Mouse (Mus musculus): ENCODE results near the gene Ankle1. TPM values are rescaled to one million over a fixed set of nuclear protein-coding genes. Genes with fewer than 3 reads are reported as not detected.

Ankle1 gene
- total RNA-seq, 2 experiments from 2014 or later = 6.0 to 7.1 TPM

DNA sequence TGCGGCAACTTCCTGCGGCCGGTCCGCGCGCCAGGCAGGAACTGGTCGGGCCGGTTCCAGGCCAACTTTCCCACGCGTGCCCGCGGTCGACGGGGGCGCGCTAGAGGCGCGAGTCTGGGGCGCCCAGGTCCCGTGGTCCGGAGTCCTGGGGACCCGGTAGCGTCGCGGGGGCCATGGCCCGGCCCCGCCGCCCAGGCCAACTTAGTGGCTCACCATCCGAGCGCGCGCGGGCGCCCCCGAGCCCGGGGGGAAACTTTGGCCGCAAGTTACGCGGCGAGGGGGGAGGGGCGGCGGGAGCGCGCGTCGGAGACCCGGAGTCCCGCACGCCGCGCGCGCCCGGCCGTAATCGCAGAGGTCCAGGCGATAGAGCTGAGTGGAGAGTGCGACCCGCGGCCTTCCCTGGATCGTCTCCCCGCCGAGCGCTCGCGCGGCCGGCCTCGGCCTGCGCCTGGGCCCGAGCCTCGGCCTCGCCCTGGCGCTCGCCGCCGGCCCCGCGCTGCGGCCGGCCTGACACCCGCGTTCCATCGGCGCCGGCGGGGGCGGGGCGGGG is 24.3 kb upstream of the Ankle1 start, which contains the start of gene Nr2f6:
Gene Nr2f6 (minus strand): TSS at position 540 of the 550 bp plus-strand sequence.
- peak in 1 of 2 experiments; percentile 80 for DNase-seq (ENCODE audit: low spot score in 2 of 2)

DNA sequence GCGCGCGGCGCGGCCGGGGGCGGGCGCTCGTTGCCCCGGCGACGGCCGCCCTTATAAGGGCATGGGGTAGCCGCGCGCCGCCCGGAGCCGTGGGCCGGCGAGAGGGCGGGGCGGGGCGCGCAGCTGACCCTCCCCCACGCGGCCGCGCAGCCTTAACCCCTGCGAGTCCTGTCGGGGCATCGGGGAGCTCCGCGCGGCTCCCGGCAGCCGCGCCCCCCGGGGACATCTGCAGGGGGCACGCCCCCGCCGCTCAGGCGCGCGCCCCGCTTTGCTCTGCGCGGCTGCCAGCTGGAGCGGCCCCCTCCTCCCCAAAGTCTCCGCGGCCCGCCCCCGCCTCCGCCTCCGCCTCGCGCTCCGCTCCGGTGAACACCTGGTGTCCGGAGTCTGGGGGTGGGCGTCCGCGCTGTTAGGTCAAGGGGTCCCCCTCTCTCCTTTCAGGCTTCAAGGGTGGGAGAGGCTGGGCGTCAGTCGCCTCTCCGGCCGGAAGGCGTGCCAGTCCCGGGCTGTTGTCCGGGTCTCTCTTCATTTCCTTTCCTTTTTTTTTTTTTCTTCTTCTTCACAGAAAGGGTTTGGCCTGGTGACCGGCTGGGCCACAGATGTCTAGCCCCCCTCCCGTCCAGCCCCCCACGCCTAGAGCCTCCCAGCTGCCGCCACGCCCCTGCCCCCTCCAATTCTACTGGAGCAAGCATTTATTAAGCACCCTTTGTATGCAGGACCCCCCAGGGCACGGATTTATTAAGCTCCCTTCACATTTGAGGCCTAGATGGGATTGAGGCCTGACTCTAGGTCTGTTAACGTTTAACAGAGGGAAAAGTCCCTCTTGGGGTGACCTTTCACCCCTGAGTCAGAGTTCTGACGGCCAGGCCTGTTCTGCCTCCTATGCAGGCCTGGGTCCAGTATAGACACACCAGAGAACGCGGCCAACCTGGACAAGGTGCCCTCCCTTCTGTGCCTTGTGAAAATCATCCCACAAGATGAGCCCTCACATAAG is 23.5 kb upstream of the Ankle1 start:
- DNase-seq (ENCODE audit: low spot score in 2 of 2) = peak; percentile 85 to 90

DNA sequence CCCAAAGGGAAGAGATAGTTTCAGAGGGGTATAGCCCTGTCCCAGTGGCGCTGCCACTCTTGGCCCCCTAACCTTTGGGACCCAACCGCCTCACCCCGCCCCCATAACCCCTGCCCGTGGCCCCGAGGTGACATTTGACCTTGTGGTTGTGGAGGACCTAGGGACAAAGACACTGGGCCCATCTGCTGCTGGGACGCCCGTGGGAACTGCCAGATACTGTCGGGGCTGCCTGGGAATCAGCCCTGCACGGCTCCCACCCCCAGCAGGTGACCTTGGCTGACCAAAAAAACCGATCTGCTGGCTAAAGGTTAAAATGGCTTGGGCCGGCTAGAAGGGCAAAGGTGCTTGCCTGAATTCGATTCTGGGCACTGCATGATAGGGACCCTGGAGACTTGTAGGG is 22.4 kb upstream of the Ankle1 start:
- DNase-seq (ENCODE audit: low spot score in 2 of 2) = no peak

DNA sequence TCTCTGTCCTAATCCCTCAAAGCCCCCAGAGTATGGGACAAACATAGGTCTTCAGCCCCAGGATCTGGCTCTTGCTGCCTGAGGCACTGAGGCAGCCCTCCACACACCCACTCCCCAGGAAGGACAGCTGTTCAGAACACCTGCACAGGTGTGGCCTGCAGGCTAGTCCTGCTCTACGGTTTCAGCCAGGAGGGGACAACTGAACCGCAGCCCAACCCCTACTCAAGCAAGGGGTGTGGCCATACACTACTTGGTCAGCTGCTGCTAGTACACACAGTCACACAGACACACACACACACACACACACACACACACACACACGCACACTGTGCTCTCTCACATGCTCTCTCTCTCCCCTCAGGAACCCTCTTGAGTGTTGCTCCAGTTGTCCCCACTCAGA is 21.9 kb upstream of the Ankle1 start:
- DNase-seq (ENCODE audit: low spot score in 2 of 2) = no peak

DNA sequence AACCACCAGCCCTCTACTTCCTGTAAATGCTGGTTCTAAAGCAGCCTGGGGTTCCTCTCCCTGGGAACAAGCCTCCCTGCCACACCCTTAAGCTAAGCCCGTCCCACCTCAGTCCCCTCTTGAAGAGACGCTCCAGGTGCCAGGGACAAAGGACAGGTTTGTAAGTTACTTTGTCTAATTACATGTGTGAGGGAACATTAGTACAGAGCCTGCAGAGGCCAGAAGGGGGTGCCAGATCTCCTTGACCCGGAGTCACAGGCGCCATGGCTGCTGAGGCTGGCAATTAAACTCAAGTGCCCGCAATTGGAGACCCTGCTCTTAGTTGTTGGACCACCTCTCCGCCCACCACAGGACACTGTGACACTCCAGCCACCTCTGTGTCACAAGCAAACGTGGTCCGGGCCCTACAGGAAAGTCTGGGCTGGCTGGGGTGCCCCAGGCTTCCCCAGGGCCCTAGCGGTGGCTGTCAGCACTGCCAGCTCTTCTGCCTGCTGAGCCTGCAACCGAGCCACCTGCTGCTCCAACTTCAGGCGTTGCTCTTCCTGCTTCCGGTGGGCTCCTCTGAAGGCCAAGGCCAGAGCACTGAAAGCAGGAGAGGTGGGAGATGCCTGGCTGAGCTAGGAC is 20.5 kb upstream of the Ankle1 start:
- no peak for DNase-seq (ENCODE audit: low spot score in 2 of 2)

DNA sequence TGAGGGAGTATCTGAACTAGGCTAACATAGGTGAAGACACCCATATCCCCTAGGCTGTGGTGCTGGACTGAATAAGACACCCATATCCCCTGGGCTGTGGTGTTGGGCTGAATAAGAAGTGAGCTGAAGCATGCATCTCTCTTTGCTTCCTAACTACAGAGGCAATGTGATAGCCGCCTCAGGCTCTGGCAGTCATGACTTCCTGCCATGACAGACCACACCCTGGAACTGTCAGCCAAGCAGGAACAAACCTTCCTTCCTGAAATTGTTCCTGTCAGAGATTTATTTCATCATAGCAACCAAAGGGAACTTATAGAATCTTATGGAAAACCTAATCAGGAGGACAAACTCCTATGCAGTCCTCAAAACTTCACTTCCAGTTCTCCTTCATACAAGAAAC is 17.5 kb upstream of the Ankle1 start:
- DNase-seq (ENCODE audit: low spot score in 2 of 2) = no peak

DNA sequence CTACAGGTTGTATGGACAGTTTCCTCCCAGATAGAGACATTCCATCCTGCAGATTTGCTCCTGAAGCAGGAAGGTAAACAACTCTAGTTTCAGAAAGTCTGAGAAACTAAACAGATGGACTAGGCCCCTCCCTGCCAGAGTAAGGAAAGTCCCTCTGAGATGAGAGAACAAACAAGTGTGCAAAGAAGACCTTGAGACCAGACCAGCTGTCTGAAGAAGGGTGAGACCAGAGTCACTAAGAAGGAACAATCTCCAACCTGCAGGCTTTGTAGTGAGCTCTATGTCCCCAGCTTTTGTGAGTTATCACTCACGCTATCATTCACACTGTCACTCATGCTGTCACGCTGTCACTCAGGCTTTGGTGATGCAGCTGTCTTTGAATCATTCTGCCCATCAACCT is 14.1 kb upstream of the Ankle1 start:
- DNase-seq (ENCODE audit: low spot score in 2 of 2) = no peak

DNA sequence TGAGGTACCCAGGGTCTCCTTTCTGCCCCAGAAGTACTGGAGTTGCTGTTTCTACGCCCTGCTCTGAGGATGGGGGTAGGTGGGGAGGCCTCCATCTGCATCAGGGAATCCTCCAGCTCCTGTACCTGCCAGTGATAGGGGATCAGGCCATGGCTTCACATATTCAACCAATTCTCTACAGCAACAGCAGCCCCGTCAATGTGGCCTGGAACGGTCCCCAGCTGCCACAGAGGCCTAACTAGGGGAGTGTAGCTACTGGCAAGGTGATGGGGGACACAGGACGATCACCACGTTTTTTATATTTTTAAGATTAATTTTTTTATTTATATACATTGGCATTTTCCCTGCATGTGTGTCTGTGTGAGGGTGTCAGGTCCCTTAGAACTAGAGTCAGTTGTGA is 13.4 kb upstream of the Ankle1 start:
- DNase-seq (ENCODE audit: low spot score in 2 of 2) = no peak

DNA sequence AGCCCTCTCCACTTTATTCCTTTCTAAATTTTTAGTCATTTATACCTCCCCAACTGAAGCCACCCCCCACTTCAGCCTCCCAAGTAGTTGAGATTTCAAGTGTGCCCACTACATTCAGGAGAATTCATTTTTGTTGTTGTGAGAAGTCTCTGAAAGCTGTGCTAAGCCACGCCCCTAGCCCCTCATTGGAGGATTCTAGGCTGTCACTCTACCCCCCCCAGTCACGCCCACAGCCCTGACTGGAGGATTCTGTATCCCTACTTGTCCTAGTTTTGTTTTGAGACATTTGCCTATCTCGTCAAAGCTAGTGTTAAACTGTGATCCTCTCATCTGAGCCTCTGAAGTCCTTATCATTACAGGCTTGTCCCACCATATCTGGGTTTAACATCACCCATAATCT is 12.9 kb upstream of the Ankle1 start:
- DNase-seq (ENCODE audit: low spot score in 2 of 2) = no peak

DNA sequence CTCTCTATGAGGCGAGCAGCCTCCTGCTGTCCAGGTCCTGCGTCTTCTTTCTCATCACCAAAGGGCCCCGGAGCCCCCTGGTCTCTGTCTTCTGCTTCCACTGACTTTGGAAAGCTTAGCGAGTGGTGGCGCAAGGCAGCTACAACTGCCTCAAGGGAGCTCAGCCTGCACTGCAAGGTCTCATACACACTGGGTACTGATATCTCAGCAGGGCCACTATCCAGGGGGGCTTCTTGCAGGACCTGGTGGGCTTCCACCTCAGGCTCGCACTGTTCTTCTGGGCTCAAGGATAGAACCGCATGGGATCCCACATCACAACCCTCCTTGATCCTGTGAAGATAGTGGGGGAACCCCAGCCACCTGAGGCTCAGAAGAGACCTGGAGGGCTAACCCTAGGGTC is 11.3 kb upstream of the Ankle1 start:
- peak in 1 of 2 experiments; percentile 15 for DNase-seq (ENCODE audit: low spot score in 2 of 2)

DNA sequence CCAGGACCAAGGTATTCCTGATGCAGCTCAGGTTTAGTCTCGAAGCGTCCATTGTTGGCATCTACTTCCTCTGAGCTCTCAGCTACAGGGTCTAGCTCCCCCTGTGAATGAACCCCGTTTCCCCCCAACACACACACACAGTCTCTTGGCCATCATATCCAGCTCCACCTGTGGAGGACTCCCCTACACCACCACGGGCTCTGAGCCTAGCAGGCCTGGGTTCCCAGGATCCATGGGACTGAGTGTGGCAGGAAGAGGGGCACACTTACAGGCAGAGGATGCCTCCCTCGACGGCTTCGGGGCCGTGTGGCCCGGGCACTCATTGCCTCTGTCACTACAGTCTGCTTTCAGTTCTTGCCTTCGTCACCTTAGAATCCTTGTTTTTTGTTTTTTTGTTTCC is 10.7 kb upstream of the Ankle1 start:
- peak in 1 of 2 experiments; percentile 16 for DNase-seq (ENCODE audit: low spot score in 2 of 2)

DNA sequence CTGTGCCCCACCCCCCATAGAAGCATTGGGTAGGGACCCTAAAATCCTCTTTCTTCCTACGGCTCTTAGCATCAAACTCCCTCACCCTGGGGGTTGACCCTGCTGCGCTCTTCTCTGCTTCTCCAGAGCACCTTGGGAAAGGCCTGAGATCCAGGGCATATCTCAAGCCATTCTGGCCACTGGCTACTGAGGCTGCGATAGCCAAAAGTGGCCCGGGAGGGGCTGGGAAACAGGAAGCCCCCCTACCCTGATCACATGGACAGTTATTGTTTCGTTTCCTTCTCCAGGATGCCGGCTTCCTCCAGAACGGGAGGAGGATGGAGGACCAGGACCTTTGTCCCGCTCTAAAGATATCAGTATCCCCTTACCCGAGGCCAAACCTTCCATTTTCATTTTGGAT is 10.2 kb upstream of the Ankle1 start, which contains the start of gene Ushbp1:
Gene Ushbp1 (minus strand): TSS at position 174 of the 400 bp plus-strand sequence.
- peak; percentile 11 to 14 for DNase-seq (ENCODE audit: low spot score in 2 of 2)

DNA sequence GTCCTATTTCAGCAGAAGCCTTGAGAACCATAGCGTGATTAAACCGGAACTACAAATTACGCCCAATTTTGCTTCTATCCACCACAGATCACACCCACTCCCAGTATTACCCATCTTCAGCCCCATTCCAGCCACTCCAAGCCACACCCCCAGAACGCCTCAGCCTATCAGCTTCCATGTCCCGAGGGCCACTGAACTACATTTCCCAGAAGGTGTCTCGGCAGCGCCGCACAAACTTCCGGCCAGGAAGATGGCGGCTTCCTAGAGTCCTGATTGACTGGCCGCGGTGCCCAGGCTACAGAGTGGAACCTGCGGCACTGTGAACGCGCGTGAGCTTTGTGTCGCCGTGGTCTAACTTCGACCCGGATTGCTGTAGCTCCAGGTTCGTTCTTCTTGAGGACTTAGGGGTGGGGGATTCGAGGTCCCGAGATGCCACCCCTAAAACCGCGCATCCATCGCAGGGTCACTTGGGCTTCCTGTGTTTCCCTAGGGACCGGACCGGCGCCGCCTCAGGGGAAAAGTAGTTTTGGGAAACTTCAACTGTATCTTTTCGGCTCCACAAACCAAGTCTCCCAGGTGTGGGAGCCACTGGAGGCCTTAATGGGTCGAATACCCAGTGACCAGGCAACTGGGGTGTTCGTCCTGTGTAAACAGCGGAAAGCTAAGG is 9.0 kb upstream of the Ankle1 start, which contains the start of gene Babam1:
Gene Babam1 (plus strand): TSS at position 223 of the 667 bp plus-strand sequence.
- DNase-seq (ENCODE audit: low spot score in 2 of 2) = peak; percentile 80 to 90

DNA sequence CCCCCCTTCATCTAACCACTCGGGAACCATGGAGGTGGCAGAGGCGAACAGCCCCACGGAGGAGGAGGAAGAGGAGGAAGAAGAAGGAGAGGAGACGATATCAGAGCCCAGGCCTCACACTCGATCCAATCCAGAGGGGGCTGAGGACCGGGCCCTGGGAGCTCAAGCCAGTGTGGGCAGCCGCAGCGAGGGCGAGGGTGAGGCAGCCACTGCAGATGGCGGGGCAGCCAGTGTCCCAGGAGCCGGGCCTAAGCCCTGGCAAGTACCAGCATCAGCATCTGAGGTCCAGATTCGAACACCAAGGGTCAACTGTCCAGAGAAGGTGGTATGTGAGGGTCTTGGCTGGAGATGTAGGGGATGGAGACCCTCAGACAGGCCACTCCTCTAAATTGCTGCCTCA is 8.1 kb upstream of the Ankle1 start:
- peak in 1 of 2 experiments; percentile 8 for DNase-seq (ENCODE audit: low spot score in 2 of 2)

DNA sequence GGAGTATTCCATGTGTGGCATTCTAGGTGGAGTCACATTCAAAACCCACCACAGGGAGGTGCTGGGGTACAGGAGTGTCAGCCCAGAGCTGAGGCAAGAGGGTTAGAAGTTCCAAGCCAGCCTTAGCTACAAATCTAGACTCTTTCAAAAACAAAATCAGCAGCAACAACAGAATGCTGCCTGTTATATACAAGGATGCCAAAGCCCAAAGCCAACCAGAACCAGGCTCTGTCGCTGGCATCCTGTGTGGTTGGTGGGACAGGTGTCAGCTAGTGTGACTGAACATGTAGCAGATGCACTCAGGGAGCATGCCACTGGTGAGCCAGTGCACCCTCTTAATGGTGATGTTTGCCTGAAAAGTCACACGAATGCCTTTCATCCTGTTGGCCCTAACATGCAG is 5.0 kb upstream of the Ankle1 start:
- DNase-seq (ENCODE audit: low spot score in 2 of 2) = no peak

DNA sequence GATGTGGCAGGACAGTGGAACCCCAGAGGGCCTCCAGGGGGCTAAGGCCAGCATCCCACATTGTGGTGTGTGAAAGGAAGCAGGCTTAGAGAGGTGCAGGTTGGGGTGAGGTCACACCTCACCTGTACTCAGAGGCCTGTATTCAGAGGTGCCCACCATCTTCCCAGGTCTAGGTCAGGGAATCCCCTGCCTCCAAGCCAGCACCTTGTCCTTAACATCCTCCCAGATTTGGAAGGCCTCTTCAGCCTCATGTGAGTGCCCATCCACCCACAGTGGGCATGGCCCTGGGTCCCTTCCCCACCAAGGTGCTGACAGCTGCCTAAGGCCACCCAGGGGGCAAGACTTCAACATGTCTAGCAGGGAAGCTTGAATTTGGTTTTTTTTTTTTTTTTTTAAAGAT is 4.4 kb upstream of the Ankle1 start:
- no peak for DNase-seq (ENCODE audit: low spot score in 2 of 2)

DNA sequence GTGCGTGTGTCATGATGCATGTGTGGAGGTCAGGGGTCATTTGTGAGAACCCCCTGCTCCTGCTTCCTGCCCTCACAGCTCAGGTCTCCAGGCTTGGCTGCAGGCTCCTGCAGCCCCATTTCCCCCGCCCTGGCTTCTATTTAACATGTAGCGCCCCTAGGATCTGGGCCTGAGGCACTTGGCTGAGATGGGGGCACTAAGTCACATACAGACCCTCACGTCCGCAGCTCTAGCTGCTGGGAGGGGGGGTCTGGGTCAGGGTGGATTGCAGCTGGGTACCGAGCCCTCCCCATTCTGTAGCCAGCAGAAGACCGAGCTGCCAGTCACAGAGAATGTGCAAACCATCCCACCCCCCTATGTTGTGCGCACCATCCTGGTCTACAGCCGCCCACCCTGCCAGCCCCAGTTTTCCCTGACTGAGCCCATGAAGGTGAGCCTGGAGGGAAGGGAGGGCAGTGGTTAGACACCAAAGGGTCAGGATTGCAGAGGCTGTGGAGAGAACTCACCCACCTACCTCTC is 3.3 kb upstream of the Ankle1 start:
- no peak for DNase-seq (ENCODE audit: low spot score in 2 of 2)

DNA sequence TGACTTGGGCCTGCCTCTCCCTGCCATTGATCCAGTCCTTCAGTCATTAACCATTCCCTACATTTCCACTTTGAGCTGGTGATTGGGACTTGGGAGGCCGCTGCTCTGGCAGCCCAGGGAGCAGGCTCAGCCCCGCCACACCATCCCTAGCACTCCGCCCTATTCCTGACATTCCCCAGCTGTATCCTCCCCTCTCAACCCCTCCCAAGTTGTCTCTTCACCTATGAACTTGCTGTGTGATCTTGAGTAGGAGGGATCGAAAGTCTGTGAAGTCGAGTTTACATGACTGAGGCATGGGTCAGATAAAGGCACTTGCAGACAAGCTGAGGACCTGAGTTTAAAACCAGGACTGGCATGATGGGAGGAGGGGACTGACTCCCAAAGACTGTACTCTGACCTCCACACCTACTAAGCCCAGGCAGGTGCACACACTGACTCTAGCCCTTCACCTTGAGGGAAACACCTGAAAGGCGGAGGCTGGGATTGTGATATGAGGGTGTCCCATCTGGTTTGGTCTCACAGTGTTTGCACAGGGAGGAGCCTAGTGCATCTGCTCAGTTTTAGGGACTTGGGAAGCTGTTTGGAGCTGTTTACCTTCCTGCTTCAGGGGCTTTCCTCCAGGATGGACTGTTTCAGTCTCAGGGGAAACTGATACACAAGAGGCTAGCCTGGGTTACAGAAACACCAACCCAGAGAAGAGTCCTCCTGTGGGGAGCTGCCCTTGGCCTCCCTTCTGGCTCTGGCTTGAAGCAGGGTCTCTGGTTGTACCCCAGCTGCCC is 2.5 kb upstream of the Ankle1 start:
- DNase-seq (ENCODE audit: low spot score in 2 of 2) = no peak

DNA sequence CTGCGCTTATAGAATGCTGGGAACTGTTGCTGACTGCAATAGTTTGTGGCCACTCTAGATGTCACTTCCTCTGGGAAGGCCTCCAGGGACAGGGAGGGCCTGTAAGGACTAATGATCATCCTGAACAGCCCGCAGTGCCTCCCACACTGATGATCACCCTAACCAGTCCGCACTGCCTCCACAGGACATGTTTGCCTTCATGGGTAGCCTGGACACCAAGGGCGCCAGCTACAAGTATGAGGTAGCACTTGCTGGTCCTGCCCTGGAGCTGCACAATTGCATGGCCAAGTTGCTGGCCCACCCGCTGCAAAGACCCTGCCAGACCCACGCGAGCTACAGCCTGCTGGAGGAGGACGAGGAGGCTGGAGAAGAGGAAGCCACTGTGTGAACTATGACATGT is 1.8 kb upstream of the Ankle1 start:
- DNase-seq (ENCODE audit: low spot score in 2 of 2) = no peak

DNA sequence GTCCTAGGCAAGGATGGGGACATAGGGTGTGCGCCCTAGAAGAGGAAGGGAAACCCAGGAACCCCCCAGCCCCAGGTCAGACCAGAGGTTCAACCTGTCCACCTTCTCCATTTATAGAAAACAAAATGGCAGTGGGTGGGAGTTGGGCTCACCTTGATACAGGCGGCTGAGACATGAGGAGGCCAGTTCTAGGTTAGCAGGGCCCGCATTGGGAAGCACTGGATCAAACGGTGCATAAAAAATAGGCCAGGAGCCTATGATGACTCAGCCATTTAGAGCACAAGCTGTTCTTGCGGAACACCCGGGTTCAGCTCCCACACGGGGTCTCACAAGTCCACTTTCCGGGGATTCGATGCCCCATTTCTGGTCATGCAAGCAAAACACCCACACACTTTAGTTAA is 859 bp upstream of the Ankle1 start:
- DNase-seq (ENCODE audit: low spot score in 2 of 2) = no peak
